Mouse (Mus musculus): ENCODE measurements around the gene Hes2. TPM values are rescaled to one million over a fixed set of nuclear protein-coding genes. Genes with fewer than 3 reads are reported as not detected.
A peak's percentile ranks its signal among the peaks of the same experiment; 100 is the strongest.

Hes2 gene
- total RNA-seq (2021), result not detected

GRCm38 (mm10) chr4:152158585-152159284 is at the start of gene Hes2:
Gene Hes2 (plus strand): TSS chr4:152158867.
- no peak for DNase-seq
- intact Hi-C loops (cut with DNase I), result no loop called here

DNA sequence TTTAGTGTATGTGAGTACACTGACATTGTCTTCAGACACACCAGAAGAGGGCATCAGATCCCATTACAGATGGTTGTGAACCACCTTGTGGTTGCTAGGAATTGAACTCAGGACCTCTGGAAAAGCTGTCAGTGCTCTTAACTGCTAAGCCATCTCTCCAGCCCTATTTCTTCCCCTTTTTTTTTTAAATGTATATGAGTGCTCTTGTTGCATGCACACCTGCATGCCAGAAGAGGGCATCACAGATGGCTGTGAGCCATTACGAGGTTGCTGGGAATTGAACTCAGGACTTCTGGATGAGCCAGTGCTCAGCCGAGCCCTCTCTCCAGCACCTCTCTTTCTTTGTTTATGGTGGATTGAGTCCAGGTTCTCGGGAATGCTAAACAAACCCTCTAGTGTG is 49.2 kb upstream of the Hes2 start:
- DNase-seq, result no peak
- intact Hi-C loops (cut with DNase I), result no loop called here

- no peak for DNase-seq
- intact Hi-C loops (cut with DNase I), result no loop called here
Measured at GRCm38 (mm10) chr4:152110689-152111088, 48.0 kb upstream of the Hes2 start.

- intact Hi-C loops (cut with DNase I), result no loop called here
- no peak for DNase-seq
Measured at GRCm38 (mm10) chr4:152112329-152112728, 46.3 kb upstream of the Hes2 start.

DNA sequence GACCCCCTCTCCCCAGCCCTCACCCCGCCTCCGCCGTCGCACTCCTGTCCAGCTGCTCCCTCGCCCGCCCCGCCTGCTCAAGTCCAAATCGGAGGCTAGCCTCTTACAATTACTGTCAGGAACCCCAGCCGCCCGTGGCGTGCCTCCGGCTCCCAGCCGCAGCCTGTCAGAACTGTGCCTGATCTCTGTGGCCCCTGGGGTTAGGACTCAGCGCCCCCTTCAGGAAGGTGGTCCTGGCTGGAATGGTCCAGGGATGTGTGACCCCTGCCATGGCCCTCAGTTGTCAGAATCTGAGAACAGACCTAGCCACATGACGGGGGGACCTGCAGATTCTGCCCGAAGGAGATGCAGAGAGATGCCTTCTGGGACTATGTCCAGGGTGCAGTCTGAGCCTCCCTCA is 44.6 kb upstream of the Hes2 start:
- intact Hi-C loops (cut with DNase I), result no loop called here
- DNase-seq, result no peak

- intact Hi-C loops (cut with DNase I), result no loop called here
- DNase-seq, result no peak
Measured at GRCm38 (mm10) chr4:152115921-152116612, 42.6 kb upstream of the Hes2 start, which contains the start of gene Tnfrsf25. Gene Tnfrsf25 (plus strand): TSS chr4:152115934.

DNA sequence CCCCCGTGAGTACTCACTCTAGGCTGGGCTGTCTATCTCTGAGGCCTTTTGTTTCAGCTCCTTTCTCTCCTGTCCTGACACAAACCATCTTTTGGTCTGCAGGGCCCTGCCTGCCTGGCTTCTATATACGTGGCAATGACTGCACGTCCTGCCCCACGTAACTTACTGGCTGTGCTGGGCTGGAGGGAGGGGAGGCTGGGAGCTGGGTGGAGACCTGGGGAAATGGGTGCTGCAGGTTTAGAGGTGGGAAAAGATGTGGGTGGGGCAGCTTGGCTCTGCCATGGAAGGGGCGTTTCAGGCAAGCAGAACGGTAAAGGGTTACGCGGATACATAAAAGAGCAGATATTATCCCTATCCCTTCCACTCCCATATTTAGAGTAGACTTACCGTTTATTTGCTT is 41.1 kb upstream of the Hes2 start:
- intact Hi-C loops (cut with DNase I), result no loop called here
- no peak for DNase-seq

- peak; percentile 42 to 68 for DNase-seq
- intact Hi-C loops (cut with DNase I), result no loop called here
Measured at GRCm38 (mm10) chr4:152119396-152120292, 39.0 kb upstream of the Hes2 start.

GRCm38 (mm10) chr4:152120311-152121182 is 38.1 kb upstream of the Hes2 start:
- no peak for DNase-seq
- intact Hi-C loops (cut with DNase I), result no loop called here

DNA sequence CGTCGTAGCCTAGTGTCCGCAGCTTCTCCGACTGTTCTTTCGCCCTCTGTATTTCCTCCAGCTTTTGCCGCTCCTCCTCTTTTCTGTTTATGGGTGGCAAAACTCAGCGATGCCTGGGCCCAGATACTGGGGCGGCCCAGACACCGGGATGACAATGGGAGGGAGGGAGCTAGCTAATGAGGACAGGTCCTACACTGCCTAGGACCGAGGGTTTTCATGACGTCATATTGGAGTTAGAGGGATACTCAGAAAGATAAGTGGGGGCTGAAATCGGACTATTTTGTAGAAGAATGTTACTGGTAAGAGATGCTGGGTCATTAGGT is 37.5 kb upstream of the Hes2 start:
- intact Hi-C loops (cut with DNase I), result no loop called here

GRCm38 (mm10) chr4:152124361-152124961 is 34.2 kb upstream of the Hes2 start:
- intact Hi-C loops (cut with DNase I), result no loop called here
- no peak for DNase-seq

More for the DNA sequence above, 37.5 kb upstream of the Hes2 start:
- no peak for DNase-seq

DNA sequence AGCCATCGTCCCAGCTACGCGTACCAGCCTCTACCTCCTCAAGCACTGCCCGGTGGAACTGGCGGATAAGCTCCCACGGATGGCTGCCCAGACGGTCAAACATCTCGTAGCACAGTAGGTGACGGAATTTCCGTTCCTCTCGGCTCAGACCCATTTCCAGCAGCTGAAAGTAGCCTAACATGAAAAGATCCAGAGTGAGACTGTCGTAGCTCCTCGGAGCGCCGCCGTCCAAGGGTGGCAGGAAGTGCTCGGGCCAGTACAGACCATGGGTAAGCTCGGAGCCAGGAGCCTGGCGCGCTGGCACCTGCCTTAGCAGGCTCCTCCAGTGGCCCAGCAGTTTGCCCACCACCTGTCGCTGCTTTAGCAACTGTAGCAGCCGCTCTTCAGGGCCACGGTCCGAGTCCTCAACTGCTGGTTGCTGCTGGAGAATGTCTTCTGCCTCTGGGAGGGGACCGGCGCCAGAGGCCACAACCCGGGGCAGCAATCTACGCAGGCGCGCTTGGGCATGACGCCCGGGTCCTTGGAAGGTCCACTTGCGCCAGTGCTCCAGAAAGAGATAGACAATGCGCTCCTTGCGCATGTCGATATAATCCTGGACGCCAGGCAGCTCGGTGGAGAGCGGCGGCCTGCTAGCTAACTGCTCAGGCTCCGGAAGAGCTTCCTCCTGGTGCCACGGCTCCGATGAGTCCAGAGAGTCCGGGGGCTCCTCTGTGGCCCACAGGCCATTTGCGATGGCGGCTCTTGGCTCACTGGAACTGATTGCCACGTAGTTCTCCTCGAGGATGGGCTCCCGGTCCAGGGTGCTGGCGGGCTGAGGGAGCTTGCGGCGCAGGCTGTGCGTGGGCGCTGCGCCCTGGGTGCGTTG is 33.3 kb upstream of the Hes2 start:
- DNase-seq, result peak; percentile 76 to 83
- intact Hi-C loops (cut with DNase I), result no loop called here

GRCm38 (mm10) chr4:152126026-152126920 is 32.4 kb upstream of the Hes2 start:
- DNase-seq, result peak in 1 of 2 experiments; percentile 53
- intact Hi-C loops (cut with DNase I), result no loop called here

GRCm38 (mm10) chr4:152127884-152128283 is 30.8 kb upstream of the Hes2 start:
- intact Hi-C loops (cut with DNase I), result no loop called here
- no peak for DNase-seq

DNA sequence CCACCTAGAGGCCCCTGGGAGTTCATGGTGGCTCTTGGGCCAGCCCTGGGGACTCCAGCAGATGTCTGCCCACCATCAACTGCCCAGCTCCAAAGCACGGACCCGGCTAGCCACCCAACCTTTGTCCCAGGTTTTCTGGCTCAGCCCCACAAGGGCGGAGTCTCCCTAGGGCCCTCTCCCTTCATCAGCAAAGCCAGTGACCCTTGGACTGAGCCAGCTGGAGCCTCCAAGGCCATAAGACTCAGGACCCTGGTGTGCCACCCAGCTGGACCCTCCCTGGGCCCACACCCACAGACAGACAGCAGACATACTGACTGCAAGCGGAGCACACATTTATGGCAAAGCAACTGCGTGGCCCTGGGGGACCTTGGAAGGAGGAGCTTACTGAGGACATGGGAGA is 29.9 kb upstream of the Hes2 start:
- intact Hi-C loops (cut with DNase I), result no loop called here
- DNase-seq, result no peak

GRCm38 (mm10) chr4:152129395-152129930 is 29.2 kb upstream of the Hes2 start:
- no peak for DNase-seq
- intact Hi-C loops (cut with DNase I), result no loop called here

DNA sequence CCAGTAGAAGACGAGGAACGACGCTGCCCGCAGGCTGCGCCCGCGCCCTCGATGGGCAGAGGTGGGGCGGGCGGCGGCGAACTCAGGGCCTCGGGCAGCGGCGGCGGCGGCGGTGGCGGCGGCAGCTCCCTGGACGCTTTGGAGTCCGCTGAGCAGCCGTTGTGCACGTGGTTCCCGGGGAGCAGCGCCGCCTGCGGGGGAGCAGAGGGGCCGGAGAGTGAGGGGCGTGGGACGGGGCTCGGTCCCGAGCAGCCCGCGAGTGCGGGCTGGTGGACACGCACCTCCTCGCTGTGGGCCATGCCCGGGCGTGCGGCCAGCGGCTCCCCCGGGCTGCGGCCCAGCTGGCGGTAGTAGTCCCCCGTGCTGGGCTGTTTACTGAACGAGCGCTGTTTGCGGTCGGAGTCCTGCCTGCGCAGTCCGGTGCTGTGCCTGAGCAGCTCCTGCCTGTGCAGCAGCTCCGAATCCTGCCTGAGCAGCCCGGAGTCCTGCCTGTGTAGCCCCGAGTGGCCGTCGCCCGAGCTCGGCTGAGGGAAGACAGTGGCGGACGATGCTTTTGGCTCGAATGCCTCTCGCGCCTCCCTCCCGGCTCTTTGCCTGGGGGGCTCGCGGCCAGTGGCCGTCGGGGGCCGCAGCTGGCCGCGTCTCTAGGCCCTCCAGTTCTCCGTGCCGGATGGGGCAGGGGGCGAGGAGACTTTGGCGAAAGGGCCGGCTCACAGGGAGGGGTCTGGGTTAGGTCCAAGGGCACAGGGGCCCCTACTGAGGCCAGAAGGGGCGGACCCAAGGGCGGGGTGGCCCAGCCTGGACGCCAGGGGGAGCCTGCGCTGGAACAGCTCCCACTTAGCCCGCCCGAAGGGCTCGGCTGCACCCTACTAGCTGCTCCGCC is 27.7 kb upstream of the Hes2 start:
- intact Hi-C loops (cut with DNase I), result no loop called here
- DNase-seq, result peak; percentile 68 to 74
